In the genomic region with DNA sequence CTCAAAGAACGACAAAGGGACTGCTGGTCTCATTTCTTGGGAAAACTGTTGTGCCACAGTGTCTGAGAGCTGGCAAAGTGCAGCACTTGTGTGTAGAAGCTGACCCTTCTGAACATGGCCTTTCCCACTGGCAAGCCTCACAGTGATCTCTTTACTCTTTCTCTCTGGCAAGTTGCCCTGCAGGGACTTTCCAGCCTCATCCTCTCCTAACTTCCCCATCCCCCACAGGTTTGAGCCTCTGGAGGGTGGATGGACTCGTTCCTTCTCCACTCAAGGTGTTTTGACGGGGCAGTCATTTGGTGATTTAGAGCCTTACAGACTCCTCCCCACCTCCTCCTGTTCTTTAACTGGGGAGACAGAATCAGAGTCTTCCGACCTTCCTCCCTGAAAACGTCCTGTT, we compare ENCODE assay signal across 9 mouse cellular contexts. TPM values are rescaled to one million over a fixed set of nuclear protein-coding genes. Genes with fewer than 3 reads are reported as not detected.
DNase-seq lines count a peak whose midpoint lies in the region; ATAC-seq and TF ChIP-seq lines count a peak whose summit lies in the region.
"Had no signal": no experiment of that assay in that cellular context is flagged by ENCODE, and none has a peak within 500 bp of the region (broad histone marks: within the 10 kb centered on the region; RNA-seq: fewer than 3 reads in every experiment).

No protein-coding gene starts in this region.

- no peak for TF ChIP-seq CTCF in ES-Bruce4 (IDR thresholded peaks at IDR 0.05; ENCODE audit: low read depth, low read length)

- no peak for TF ChIP-seq EP300 in ES-Bruce4 (IDR thresholded peaks at IDR 0.05; ENCODE audit: insufficient read depth, low read depth, low read length)

- 0 out of 2 replicates have a peak, but pooled peaks cover 9% of the 10 kb centered on the region for H3K27me3 ChIP-seq in heart, embryonic 12.5 days (replicated peaks)
- H3K27me3 ChIP-seq in ES-Bruce4 (ENCODE audit: control insufficient read depth, insufficient read depth, low read length, poor library complexity, severe bottlenecking): no peaks in the 10 kb centered on the region
- H3K27me3 ChIP-seq in forebrain, embryonic 12.5 days: peaks cover 10% of the 10 kb centered on the region; the same call in 1 of the 2 replicates
- peaks cover 42% of the 10 kb centered on the region for H3K27me3 ChIP-seq in liver, embryonic 12.5 days (replicated peaks)

- H3K4me1 ChIP-seq in heart, embryonic 12.5 days (replicated peaks): 0 out of 2 replicates have a peak, but pooled peaks cover 4% of the 10 kb centered on the region
- H3K4me1 ChIP-seq in ES-Bruce4 (ENCODE audit: control insufficient read depth, insufficient read depth, low read length): no peaks in the 10 kb centered on the region
- H3K4me1 ChIP-seq in forebrain, embryonic 12.5 days: peaks cover 14% of the 10 kb centered on the region
- H3K4me1 ChIP-seq in liver, embryonic 12.5 days: no peaks in the 10 kb centered on the region

- no peaks in the 10 kb centered on the region for H3K9me3 ChIP-seq in heart, embryonic 12.5 days (replicated peaks)
- H3K9me3 ChIP-seq in ES-Bruce4 (replicated peaks; ENCODE audit: control insufficient read depth, insufficient read depth, low read length, poor library complexity, severe bottlenecking): no peaks in the 10 kb centered on the region
- H3K9me3 ChIP-seq in forebrain, embryonic 12.5 days: no peaks in the 10 kb centered on the region
- no peaks in the 10 kb centered on the region for H3K9me3 ChIP-seq in liver, embryonic 12.5 days (replicated peaks)

- H3K4me3 ChIP-seq in heart, embryonic 12.5 days: peak overlapping the region; percentile 82
- peak overlapping the region; percentile 73 for H3K4me3 ChIP-seq in ES-Bruce4 (ENCODE audit: low read depth, low read length)
- H3K4me3 ChIP-seq in forebrain, embryonic 12.5 days (replicated peaks): peak overlapping the region; percentile 75
- H3K4me3 ChIP-seq in liver, embryonic 12.5 days: no peak overlapping the region

- H3K36me3 ChIP-seq in heart, embryonic 12.5 days: no peaks in the 10 kb centered on the region
- H3K36me3 ChIP-seq in ES-Bruce4 (ENCODE audit: control insufficient read depth, insufficient read depth, low read length, poor library complexity, severe bottlenecking): no peaks in the 10 kb centered on the region
- no peaks in the 10 kb centered on the region for H3K36me3 ChIP-seq in forebrain, embryonic 12.5 days (replicated peaks)
- H3K36me3 ChIP-seq in liver, embryonic 12.5 days: no peaks in the 10 kb centered on the region

- 12% methylated on average over 5 of the region's 5 CpGs for WGBS in heart, embryonic 12.5 days
- 17% methylated on average over 5 of the region's 5 CpGs for WGBS in forebrain, embryonic 12.5 days
- 13% methylated on average over 5 of the region's 5 CpGs for WGBS in liver, embryonic 12.5 days (ENCODE audit: insufficient replicate concordance)

- peak overlapping the region; percentile 85 for H3K4me2 ChIP-seq in heart, embryonic 12.5 days
- H3K4me2 ChIP-seq in forebrain, embryonic 12.5 days: peak overlapping the region; percentile 91
- peak overlapping the region; percentile 73 for H3K4me2 ChIP-seq in liver, embryonic 12.5 days

- no peak overlapping the region for H3K9ac ChIP-seq in heart, embryonic 12.5 days
- H3K9ac ChIP-seq in ES-Bruce4 (ENCODE audit: low read depth, poor library complexity, severe bottlenecking): no peak overlapping the region
- H3K9ac ChIP-seq in forebrain, embryonic 12.5 days: peak overlapping the region; percentile 80; the same call in 1 of the 2 replicates
- H3K9ac ChIP-seq in liver, embryonic 12.5 days: no peak overlapping the region

- TF ChIP-seq POLR2A in ES-Bruce4 (IDR thresholded peaks at IDR 0.05; ENCODE audit: insufficient read depth, low read length): no peak

- no peak for ATAC-seq in heart, embryonic 12.5 days (ENCODE audit: insufficient number of reproducible peaks, low FRiP score)
- no peak; the same call in 1 of the 2 replicates for ATAC-seq in forebrain, embryonic 12.5 days (ENCODE audit: low FRiP score)
- no peak for ATAC-seq in liver, embryonic 12.5 days
- no peak for ATAC-seq in monocyte, adult 5-6 weeks (replicated peaks; ENCODE audit: insufficient number of reproducible peaks, low FRiP score, low TSS enrichment, poor library complexity, severe bottlenecking)

- DNase-seq in heart, adult 9 months (ENCODE audit: low spot score in 2 of 2): no peak
- DNase-seq in gastrocnemius, postnatal 36 days: no peak
- DNase-seq in yolk sac, embryonic 10.5 days (ENCODE audit: low spot score): no peak

- intact Hi-C loops in gastrocnemius, postnatal 36 days (cut with DNase I): no loop called here

- no peak overlapping the region for H3K27ac ChIP-seq in heart, embryonic 12.5 days (ENCODE audit: poor library complexity, severe bottlenecking)
- H3K27ac ChIP-seq in ES-Bruce4 (ENCODE audit: insufficient read depth, low read length): no peak overlapping the region
- H3K27ac ChIP-seq in forebrain, embryonic 12.5 days: no peak overlapping the region
- no peak overlapping the region for H3K27ac ChIP-seq in liver, embryonic 12.5 days

RNA-seq across cellular contexts. Expression of a gene that starts 0.3 kb away (rescaled TPM):
- 1.6 TPM in 2 replicates for polyA plus RNA-seq in heart, embryonic 12.5 days (2016; fragmentation: Nextera tagmentation; extraction: Ambion mirVana)
- polyA plus RNA-seq in ES-Bruce4 (2011; ENCODE audit: insufficient read depth, insufficient read length, low read depth, missing spikeins): 11.8 and 13.6 TPM in 2 replicates
- 10.8 and 11.7 TPM in 2 replicates for polyA plus RNA-seq in forebrain, embryonic 12.5 days (2016; fragmentation: Nextera tagmentation; extraction: Ambion mirVana)
- 0.50 and 0.74 TPM in 2 replicates for polyA plus RNA-seq in liver, embryonic 12.5 days (2016; fragmentation: Nextera tagmentation; extraction: Ambion mirVana)
- total RNA-seq in monocyte, adult 5-6 weeks (2017): not detected in 3 replicates
- total RNA-seq in gastrocnemius, postnatal 36 days (2021): under 1 TPM; 0.51 to 0.69 TPM
- polyA plus RNA-seq: C2C12 had no signal
